Mouse (Mus musculus) brain, embryonic 14.5 days (tissue): ENCODE measurements at regions not wholly inside any gene's neighbourhood (a gene's known extent, or its start where the extent isn't known, plus 50 kb on each side); places are given as distances from the start of the nearest gene placed in this dataset.

Source experiments
- CTCF ChIP-seq: fragments of 200-500 bp; IDR thresholded peaks from 2 replicates; pipeline ENCODE4 v1.5.1; 2012; ENCODE audit warnings: inconsistent platforms, mild to moderate bottlenecking, moderate library complexity, borderline replicate concordance; ENCODE audit not compliant: insufficient read depth, insufficient read length; ENCODE audit errors: extremely low read depth
- POLR2A ChIP-seq: fragments of 200-500 bp; IDR thresholded peaks from 2 replicates; pipeline ENCODE4 v1.6.1; 2012; ENCODE audit warnings: mild to moderate bottlenecking, inconsistent platforms, borderline replicate concordance; ENCODE audit not compliant: poor library complexity, insufficient read depth, insufficient read length, severe bottlenecking; ENCODE audit errors: extremely low read depth

DNA sequence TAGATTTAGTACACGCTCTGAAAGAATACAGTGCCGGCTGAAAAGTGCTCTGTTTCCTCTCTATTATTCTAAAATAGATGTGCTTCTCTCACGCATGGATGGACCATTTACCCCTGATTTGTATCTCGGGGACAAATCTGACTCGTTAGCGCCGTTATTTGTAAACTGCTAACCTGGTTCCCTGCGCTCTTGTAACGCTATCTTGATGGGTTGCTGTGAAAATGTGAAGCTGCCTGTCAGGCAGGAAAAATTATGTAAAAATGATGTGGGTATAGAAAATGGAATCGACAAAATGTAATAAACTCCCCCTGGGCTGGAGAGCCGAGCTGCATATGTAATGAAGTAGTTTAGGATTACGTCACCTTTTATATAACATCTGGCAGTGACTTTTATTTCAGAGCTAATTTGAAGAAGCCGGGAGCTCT is 59.4 kb upstream of the Slc30a5 start:
- TF ChIP-seq CTCF (no peak), POLR2A (no peak)
